Mouse (Mus musculus) right cerebral cortex, postnatal 10 days (tissue): Measurements from ENCODE around the gene Gltpd2.
"Not testable (repeated sequence)": the region's sequence is repeated elsewhere in the genome, so short reads cannot be mapped to it uniquely, and the experiment has no call there.

Experiments used
- DNase-seq, 2 experiments: peaks; one replicate each; pipeline ENCODE4 v3.0.0; 2021; ENCODE audit warnings: low spot score in 2 of 2

The Gltpd2 gene

DNA sequence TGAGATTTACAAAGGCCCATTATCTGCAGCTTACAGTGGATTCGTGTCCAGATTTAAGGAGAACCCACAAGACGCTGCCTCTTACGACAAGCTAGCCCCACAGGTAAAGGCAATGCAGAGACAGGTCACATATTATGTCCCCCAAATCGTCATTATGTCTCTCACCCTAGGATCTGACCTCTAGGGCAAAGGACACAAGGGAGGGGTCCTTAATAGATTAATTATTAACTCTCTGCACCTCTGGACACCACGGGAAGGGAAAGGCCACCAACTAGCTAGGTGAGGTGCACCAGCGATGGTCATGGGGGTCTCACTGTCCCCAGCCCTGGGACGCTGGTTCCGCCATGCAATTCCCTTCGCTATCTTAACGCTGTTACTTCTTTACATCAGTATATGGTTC, at the start of gene Gltpd2:
Gene Gltpd2 (plus strand): TSS at position 274 of the 400 bp plus-strand sequence.
- DNase-seq = no peak

DNA sequence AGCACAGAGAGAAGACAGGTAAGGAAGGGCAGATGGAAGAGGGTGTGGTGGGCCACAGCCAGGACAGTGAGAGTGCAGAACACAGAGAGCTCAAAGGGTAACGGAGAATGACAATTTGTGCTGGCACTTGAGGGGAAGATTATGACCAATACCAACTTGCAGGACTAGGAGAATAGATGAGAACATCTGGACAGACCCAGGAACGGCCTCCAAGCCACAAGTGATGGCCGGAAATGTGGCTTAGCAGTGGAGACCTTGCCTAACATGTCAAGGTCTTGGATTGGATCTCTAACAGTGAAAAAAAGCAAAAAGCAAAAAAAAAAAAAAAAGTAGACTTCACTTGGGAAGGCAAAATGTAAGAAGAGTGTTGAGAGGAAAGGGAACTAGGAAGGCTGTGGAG, 49.2 kb upstream of the Gltpd2 start:
- DNase-seq = no peak

DNA sequence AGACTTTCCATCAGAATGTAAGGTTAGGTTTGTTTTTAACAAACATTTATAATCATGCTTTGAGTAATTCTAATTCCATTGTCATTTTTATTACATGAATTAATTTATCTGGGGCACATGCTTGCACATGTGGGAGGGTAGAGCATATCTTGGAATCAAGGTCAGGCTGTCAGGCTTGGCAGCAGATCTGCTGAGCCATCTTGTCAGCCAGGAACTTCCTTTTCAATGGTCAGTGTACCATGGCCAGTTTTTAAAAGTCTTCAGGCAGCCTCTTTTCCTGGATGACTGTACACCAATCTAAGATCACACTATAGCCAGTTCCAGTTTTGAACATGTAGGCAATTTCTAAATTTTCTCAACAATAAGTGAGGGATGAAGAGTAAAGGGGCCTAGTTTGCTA, 46.3 kb upstream of the Gltpd2 start:
- DNase-seq = no peak

DNA sequence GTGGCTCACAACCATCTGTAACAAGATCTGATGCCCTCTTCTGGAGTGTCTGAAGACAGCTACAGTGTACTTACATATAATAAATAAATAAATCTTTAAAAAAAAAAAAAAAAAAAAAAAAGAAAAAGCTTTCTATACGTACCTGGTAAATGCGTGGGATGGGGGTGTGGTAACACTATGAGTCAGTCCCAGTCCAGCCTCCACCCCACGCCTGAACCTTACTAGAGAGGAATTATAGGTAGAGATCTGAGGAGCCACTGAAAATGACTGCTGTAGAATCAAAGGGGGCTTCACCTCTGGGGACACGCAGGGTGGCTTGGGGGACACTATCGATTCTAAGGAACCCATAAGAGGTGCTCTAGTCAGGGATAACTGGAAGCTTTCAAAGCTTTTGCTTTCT, 45.7 kb upstream of the Gltpd2 start:
- DNase-seq = not testable (repeated sequence)

DNA sequence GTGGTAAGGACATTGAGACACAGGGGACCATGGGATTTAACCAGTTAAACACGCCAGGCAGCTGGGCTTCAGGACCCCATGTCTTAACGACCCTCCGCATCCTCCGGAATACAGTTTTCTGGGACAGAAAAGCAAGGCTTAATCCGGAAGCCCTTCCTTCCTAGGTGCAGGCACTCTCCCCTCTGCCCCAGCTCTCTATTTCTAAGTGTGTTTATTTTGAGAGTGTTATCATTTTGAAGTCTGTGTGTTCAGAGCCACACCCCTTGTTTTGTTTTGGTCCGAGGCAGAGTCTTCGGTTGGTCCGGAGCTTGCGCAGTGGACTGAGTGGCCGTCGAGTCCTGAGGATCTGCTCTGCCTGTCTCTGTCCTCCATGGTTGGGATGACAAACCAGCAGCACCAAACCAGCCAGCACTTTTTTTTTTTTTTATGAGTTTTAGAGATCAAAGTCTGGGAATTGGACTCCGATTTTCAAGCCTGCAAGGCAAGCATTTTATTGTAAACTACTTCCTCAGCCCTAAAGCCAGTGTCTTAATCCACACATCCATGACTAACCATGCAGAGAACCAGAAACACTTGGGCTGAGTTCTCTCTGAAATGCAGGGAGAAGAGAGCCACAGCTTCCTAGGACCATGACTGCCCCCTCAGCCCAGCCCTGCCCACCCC, 44.0 kb upstream of the Gltpd2 start:
- DNase-seq = no peak

DNA sequence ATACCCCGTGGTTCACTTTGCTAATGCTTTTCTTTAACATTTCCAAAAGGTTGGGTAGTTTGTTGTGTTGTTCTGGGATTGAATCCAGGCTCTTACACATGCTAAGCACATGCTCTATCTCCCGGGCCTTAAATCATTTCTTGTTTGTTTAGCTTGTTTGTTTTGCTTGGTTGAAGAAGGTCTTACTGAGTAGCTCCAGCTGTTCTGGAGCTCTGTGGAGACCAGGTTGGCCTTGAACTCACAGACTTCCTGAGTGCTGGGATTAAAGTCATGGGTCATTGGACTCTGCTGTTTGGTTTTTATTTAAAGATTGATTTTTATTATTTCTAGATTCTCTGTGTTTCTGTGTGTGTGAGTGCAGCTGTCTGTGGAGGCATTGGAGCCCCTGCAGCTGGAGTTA, 33.5 kb upstream of the Gltpd2 start:
- DNase-seq = no peak

DNA sequence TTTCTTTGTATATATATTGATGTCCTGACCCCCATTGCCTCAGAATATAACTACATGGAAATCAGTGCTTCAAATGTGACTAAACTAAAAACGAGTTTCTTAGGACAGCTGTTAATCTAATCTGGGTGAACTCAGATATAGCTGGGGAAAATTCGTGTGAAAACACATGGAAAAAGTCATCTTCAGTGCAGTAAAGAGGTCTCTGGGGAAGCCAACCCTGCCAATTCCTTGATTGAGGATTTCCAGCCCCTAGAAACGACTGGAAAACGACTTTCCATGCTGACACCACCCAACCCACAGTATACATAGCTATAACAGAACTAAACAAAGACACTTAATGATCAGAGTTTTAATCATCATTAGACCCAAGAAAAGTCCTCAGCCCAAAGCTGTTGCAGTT, 31.2 kb upstream of the Gltpd2 start:
- DNase-seq = no peak

DNA sequence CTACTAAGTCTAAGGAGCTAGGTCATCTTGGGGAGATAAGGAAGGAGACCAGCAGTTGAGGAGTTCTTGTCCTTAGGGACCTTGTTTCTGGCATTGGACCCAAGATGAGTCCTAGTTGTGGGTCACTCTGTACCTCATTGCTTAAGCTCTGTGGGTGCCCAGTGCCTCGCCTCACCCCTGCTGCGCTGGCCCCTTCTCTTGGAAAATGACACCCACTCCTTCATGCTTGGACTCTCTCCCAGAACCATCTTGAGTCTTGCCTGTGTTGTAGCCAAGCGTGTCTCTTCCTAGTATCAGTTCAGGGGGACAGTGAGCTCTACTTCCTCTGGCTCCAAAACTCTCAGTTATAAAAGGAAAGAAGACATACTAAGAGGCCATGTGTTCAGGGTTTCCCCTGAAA, 29.9 kb upstream of the Gltpd2 start:
- no peak for DNase-seq

DNA sequence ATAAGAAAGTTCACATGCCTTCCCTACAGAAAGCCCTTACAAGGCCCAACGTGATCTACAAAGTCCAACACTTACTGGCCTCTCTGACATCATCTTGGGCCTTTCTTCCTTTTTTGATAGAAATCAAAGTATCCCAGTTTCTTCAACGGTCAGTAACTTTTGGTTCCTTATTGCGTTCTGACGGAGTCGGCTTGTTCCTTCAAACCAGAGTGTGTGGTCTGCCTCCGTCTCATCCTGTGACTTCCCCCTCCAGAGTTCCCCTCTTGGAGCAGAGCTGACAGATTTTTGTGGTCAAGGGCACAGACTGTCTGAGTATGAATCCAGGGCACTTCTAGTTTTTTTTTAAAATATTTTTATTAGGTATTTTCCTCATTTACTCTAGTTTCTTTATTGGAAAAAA, 29.3 kb upstream of the Gltpd2 start:
- DNase-seq = peak; percentile 33 to 39

DNA sequence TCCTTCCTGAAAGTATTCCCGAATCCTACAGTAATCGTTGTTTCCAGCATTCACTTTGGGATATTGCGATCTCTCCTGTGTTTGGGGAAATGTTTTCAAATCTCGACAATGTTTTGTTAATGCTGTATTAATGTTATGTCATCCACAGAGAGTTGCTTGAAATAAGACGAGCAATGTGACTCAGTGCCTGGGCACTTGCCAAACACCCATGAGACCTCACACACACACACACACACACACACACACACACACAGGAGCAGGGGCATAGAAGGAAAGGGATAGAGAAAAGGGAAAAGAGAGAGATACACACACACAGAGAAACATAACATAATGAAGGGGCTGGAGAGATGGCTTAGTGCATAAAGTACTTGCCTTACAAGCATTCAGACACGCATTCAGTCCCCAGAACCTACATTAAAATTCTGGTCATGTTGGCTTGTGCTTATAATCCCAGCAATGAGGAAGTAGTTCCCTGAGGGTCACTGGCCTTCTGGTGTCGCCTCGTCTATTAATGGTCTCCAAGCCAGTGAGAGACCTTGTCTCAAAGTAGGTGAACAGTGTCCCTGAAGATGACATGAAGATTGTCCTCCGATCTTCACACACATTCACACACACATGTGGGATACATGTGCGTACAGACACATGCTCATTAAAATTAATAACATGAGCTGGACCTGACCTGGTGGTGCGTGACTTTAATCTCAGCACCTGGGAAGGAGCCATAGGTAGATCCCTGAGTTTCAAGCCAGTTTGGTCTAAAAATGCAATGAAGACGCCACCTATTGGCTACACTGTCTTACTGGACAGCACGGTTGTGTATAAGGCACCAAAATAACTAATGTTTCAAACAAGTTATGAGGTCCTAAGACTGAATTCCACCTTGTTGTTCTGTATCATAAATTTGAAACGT, 19.2 kb upstream of the Gltpd2 start:
- DNase-seq = no peak

DNA sequence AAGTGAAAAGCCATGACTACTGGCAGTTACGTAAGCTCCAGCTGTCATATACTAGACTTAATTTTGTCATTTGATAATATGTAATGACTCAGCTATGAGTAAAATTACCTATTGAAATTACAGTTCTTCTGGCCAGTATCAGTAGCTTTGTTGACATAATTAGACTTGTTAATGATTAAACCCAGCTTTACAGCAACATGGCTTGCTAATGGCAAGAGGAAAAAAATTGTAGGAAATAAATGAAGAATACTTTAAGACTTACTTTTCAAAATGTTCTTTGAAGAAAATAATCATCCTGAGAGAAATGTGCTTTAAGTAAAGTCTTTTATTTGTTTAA, 18.6 kb upstream of the Gltpd2 start:
- DNase-seq = no peak

DNA sequence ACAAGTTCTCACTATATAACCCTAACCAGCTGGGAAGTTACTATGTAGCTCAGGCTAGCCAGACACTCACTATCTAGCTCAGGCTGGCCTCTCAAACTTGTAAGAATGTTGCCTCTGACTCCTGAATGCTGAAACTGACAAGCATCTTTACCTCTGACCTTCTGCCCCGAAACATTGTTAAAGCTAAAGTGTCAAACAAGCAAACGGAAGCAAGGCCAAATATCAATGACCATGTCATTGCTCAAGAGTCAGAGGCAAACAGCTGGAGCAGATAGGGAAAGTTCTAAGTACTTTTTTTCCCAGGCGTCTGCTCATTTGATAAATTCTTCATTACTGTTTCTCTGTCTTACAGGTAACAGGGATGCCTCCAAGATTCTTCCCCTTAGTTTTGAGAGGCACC, 17.0 kb upstream of the Gltpd2 start:
- no peak for DNase-seq

DNA sequence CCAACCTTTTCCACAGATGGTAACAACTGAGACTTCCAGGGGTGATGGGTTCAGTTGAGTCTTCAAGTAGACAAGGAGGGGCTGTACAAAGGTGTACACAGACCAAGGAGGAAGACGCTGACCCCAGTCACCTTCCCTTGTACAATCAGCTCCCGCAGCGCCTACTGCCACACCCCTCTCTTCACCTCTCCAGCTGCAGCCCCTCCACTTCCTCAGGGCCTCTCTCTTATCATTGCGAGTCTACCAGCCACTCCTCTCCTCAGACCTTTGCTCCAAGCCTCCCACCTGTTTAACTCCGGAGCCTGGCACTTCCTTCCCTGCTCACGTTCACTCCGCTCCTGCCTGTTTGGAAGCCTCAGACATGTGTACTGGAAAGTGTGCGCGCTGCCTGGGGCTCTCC, 14.0 kb upstream of the Gltpd2 start, which contains the start of gene Tm4sf5:
Gene Tm4sf5 (plus strand): TSS at position 275 of the 400 bp plus-strand sequence.
- DNase-seq = no peak

DNA sequence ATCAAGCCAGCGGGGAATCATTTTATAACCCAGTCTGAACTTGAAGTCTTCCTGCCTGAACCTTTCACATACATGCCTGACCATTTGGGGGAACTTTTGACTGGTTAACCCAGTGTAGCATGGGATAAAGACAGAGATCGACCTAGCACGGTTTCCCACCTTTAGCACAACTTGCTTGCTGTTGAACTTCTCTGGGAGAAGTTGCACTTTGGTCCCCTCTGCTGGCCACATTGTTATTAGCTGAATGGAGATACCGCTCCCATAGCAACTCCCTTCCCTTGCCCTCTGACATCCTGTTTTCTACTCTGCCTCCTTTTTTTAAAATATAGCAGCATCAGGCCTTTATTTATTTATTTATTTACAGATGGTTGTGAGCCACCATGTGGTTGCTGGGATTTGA, 12.6 kb upstream of the Gltpd2 start:
- DNase-seq = peak in 1 of 2 experiments; percentile 69

DNA sequence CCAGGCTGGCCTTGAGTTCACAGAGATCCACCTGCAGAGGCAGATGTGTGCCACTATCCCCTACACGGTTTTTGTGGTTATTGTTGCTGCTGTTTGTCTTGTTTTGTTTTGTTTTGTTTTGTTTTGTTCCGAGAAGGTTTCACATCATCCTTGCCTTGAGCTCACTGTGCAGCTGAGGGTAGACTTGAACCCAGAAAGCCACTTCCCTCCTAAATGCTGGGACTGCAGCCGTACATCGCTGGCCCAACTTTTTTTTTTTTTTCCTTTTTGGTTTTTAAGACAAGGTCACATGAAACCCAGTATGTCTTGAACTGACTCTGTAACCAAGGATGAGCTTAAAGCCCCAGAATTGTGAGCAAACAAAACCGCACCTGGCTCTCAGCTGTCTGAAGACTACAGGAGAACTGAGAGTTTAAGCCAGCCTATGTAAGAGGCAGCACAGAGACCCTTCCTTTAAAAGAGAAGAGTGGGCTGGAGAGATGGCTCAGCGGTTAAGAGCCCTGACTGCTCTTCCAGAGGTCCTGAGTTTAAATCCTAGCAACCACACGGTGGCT, 12.0 kb upstream of the Gltpd2 start:
- no peak for DNase-seq

DNA sequence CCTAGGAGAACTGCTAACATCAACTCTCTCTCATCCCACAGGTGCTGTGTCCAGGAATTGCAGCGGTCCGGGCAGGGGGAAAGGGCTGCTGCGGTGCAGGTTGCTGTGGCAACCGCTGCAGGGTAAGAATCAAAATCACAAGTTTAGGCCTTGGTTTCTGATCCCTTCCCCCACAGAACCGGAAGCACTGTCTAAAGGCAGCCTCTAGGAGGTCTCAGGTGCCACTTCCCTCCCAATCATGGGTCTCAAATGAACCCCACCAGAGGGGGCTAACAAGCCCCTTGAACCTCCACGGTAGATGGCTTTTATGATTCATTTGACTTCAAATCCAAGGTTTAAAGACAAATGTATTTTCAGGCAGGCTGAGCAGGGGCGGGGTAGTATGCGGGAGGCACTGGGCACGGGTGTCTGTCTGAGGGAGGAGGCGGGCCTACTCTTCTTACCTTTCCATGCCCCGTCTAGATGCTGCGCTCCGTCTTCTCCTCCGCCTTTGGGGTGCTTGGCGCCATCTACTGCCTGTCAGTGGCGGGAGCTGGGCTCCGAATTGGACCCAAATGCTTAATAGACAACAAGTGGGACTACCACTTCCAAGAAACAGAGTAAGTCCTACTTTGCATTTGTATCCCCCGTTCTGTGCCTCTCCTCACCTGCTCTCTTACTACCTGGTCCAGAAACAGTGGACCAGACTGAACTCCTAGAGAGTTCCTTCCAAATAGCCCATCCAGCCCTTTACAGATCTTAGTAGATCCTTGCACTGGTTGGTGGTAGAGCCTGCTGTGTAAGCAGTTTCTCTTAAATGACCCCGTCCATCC, 9.0 kb upstream of the Gltpd2 start:
- DNase-seq = peak in 1 of 2 experiments; percentile 66

DNA sequence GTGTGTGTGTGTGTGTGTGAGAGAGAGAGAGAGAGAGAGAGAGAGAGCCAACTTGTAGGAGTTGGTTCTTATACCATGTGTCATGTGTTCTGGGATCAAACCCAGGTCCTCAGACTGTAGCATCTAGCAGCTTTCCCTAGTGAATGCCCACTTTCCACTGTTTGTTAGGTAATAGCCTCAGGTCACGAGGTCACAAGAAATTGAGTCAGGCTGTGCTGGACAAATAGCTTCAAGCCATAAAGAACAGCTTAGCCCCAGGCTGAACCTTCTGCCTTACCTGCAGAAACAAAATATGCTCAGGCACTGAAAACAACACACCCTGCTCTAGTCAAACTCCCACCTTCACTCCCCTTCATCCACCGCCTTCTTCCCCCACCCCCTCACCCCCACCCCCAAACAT, 7.8 kb upstream of the Gltpd2 start:
- DNase-seq = no peak

DNA sequence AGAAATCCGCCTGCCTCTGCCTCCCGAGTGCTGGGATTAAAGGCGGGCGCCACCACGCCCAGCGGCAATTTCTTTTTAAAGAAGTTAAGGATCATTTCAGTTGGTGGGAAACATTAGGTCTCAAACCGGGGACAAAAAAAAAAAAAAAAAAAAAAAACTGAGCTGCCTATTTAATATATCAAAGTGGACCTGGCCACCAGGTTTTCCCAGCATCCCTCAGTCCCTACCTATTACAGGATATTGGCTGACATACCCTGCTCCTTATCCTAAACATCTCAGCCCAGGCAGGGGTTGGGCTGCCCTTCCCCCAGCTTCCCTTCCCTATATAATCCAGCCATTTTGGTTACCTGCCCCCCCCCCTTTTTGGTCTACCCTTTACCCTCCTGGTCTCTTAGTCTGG, 7.2 kb upstream of the Gltpd2 start:
- DNase-seq = no peak

DNA sequence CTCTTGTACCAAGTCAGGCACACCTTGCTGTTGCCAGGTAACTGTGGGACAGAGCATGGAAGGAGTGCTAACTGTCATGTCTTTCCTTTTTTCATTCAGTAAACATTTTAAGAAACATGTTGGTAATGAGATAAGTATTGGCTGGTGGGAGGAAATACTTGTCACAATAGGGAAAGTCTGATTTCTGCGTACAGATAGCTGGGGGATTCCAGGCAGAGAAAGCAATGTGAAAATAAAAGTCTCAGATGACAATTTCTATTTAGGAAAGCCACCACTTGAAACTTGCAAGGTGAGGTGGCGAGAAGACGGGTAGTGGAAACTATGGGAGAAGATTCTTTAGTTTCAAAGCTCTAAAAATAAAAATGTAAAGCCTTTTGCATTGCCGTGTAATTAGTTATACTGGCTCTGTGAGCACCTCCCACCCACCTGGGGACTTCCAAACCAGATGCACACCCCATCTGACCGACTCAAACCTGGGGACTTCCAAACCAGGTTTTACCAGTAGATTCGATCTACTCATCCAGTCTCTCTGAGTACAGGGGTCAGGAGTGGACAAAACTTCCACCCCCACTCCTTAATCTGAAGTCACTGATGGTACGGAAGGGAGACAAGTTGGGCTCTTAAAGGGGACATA, 6.2 kb upstream of the Gltpd2 start:
- DNase-seq = no peak

DNA sequence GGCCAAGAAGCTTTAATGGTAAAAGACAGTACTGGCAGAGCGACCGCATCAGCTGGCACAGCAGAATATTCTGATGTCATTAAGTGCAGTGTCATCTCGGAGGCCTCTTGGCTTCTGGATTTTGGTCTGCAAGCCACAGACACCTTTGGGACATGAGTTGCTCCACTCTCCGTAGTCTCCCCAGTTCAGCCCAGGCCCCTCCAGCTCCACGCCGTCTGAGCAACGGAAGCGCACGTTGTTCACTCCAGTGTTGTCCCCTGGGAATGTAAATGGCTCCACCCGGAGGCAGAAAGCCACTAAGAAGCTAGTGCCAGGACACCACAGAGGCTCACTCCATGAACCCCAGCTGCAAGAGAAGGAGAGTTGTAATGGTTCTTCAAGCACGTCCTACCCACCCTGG, 5.5 kb upstream of the Gltpd2 start:
- DNase-seq = no peak

DNA sequence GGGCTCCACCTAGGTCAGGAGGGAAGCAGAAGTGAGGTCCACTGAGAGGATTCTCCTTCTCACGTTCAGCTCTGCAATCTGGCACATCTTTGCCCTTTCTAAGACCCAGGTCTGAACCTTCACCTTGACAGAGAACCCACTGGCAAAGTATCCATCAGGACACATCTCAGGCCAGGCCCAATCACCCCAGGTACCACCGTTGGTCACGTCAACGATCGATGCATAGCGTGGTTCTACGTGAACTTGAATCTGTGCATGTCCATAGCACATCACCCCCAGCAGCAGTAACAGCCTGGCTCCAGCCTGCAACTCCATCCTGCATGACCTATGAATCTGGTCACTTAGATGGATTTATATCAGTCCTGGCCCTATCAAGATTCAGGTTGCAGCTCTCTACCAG, 4.7 kb upstream of the Gltpd2 start, which contains the start of gene Vmo1:
Gene Vmo1 (minus strand): TSS at position 329 of the 400 bp plus-strand sequence.
- no peak for DNase-seq

DNA sequence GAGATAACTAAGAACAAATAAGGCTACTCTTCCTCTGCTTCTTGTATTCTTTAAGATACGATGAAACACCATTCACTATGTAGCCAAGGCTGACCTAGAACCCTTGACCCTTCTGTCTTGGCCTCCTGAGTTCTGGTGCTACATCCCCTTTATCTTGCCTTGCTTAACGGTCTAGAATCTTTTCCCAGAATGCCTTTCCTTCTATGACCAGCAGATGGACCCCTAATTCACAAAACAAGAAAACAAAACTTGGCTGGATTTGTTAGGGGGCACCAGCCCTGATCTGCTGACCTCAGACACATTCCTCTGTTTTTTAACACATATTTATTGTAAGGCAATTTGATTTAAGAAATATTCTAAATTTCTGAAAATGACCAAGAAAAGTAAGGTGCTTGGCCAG, 2.6 kb upstream of the Gltpd2 start:
- DNase-seq = peak in 1 of 2 experiments; percentile 47
